Mouse (Mus musculus) testis, adult 2 months (tissue): ENCODE data around the gene Vps8.

ENCODE experiments used
- CTCF ChIP-seq: fragments of 200-500 bp; IDR thresholded peaks from 2 replicates; pipeline ENCODE4 v1.5.1; 2012; ENCODE audit warnings: low read depth, mild to moderate bottlenecking, inconsistent platforms, low read length, moderate library complexity; ENCODE audit not compliant: control insufficient read depth, insufficient read depth, insufficient replicate concordance
- POLR2A ChIP-seq: fragments of 200-500 bp; IDR thresholded peaks from 2 replicates; pipeline ENCODE4 v1.6.1; 2012; ENCODE audit warnings: low read depth, mild to moderate bottlenecking, inconsistent platforms, low read length, moderate library complexity; ENCODE audit not compliant: control insufficient read depth

DNA sequence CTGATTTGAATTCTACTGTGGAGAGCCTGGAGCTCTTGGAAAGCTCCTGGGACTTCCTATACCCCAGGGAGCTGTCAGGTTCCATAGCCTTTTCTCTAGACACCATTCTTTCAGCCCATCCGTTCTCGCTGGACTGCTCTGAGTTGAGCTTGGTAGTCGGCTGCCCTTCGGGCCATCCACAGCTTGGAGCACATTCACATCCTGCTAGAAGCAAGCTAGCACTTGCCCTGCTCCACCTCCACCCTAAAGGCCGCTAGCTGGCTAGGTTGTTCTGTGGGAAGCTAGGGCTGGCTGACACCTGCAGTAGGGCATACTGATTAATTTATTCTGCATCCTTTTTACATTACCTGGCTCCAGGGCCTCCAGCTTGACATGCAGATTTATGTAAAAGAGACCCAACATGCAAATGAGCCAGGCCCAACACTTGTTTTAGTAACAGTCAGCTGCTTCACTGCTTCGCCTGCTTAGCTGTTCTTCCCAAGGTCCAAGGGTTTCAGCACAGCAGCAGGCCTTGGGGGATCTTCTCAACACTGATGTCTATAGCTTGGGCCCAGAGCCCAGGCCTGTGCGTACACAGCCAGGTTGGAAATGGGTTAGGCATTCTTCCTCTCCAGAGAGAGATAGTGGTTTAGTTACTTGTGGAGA lies 49.5 kb upstream of the Vps8 start:
- no peak for TF ChIP-seq CTCF
- no peak for TF ChIP-seq POLR2A
